ENCODE assay signal across 8 mouse cellular contexts in genomic region chr7:44501563-44502115, GRCm38 (mm10). TPM values are rescaled to one million over a fixed set of nuclear protein-coding genes. Genes with fewer than 3 reads are reported as not detected.
DNase-seq lines count a peak whose midpoint lies in the region; ATAC-seq lines count a peak whose summit lies in the region.

No protein-coding gene starts in this region.

- ATAC-seq in erythroblast, adult 5-6 weeks (replicated peaks; ENCODE audit: low FRiP score, poor library complexity, severe bottlenecking), result peak; percentile 66
- no peak for ATAC-seq in liver, embryonic 13.5 days (ENCODE audit: low read depth)
- ATAC-seq in neural tube, embryonic 11.5 days (ENCODE audit: insufficient read depth, low FRiP score, low TSS enrichment), result no peak

- 23% methylated on average over 5 of the region's 5 CpGs for WGBS in liver, embryonic 13.5 days (ENCODE audit: insufficient replicate concordance)
- WGBS in neural tube, embryonic 11.5 days, result 39% methylated on average over 5 of the region's 5 CpGs

- no peak overlapping the region for H3K27ac ChIP-seq in liver, embryonic 13.5 days
- H3K27ac ChIP-seq in neural tube, embryonic 11.5 days (ENCODE audit: low read depth, low read length), result no peak overlapping the region

- peaks cover 29% of the 10 kb centered on the region for H3K27me3 ChIP-seq in liver, embryonic 13.5 days
- H3K27me3 ChIP-seq in neural tube, embryonic 11.5 days (ENCODE audit: control insufficient read depth, insufficient read depth, low read length), result no peaks in the 10 kb centered on the region

- no peak overlapping the region for H3K9ac ChIP-seq in liver, embryonic 13.5 days
- no peak overlapping the region for H3K9ac ChIP-seq in neural tube, embryonic 11.5 days (ENCODE audit: low read length)

- no peak overlapping the region for H3K4me2 ChIP-seq in liver, embryonic 13.5 days
- no peak overlapping the region for H3K4me2 ChIP-seq in neural tube, embryonic 11.5 days (ENCODE audit: low read depth)

- H3K9me3 ChIP-seq in liver, embryonic 13.5 days (replicated peaks), result 0 out of 2 replicates have a peak, but pooled peaks cover 5% of the 10 kb centered on the region
- no peaks in the 10 kb centered on the region for H3K9me3 ChIP-seq in neural tube, embryonic 11.5 days (ENCODE audit: control insufficient read depth, low read length)

- H3K36me3 ChIP-seq in liver, embryonic 13.5 days, result no peaks in the 10 kb centered on the region
- H3K36me3 ChIP-seq in neural tube, embryonic 11.5 days (ENCODE audit: control insufficient read depth, insufficient read depth, low read length), result no peaks in the 10 kb centered on the region

- DNase-seq in ovary, postnatal 36 days (ENCODE audit: low spot score), result peak; percentile 45
- no peak for DNase-seq in ovary, adult 18-20 months (ENCODE audit: low spot score)
- DNase-seq in adrenal gland, postnatal 25 days, result peak; percentile 68
- peak; percentile 89 for DNase-seq in induced T-regulatory cell, adult 2 months (ENCODE audit: low read depth)
- peak; percentile 55 for DNase-seq in liver, embryonic 13.5 days
- DNase-seq in neural tube, embryonic 11.5 days (ENCODE audit: low spot score), result peak; percentile 73
- DNase-seq in thymus, postnatal 14 days, result peak; percentile 82

- H3K4me3 ChIP-seq in liver, embryonic 13.5 days (replicated peaks), result no peak overlapping the region
- no peak overlapping the region for H3K4me3 ChIP-seq in neural tube, embryonic 11.5 days (ENCODE audit: low read depth, low read length)

- H3K4me1 ChIP-seq in liver, embryonic 13.5 days (replicated peaks), result peaks cover 25% of the 10 kb centered on the region
- H3K4me1 ChIP-seq in neural tube, embryonic 11.5 days (ENCODE audit: control insufficient read depth, insufficient read depth, low read length), result no peaks in the 10 kb centered on the region; the same call in 1 of the 2 replicates

RNA-seq across cellular contexts. Expression of gene Fam71e1, which starts 5.3 kb away (rescaled TPM):
- total RNA-seq in adrenal gland, postnatal 25 days (2021), result 12.3 and 17.5 TPM in 2 replicates
- not detected in 2 replicates for total RNA-seq in erythroblast, adult 5-6 weeks (2015; ENCODE audit: low replicate concordance)
- not detected in 2 replicates for total RNA-seq in erythroblast, adult 5-6 weeks (2017; ENCODE audit: low replicate concordance)
- 1.3 and 1.5 TPM in 2 replicates for polyA plus RNA-seq in liver, embryonic 13.5 days (2015; fragmentation: Nextera tagmentation; extraction: Ambion mirVana)
- 12.3 and 13.3 TPM in 2 replicates for polyA plus RNA-seq in neural tube, embryonic 11.5 days (2014; fragmentation: Nextera tagmentation; extraction: Ambion mirVana)

RNA-seq across cellular contexts. Expression of gene Emc10, which starts 5.3 kb away (rescaled TPM):
- 83.9 and 97.6 TPM in 2 replicates for total RNA-seq in adrenal gland, postnatal 25 days (2021)
- 17.9 and 19.2 TPM in 2 replicates for total RNA-seq in erythroblast, adult 5-6 weeks (2015; ENCODE audit: low replicate concordance)
- total RNA-seq in erythroblast, adult 5-6 weeks (2017; ENCODE audit: low replicate concordance), result 12.4 and 13.4 TPM in 2 replicates
- 43.3 and 46.0 TPM in 2 replicates for polyA plus RNA-seq in liver, embryonic 13.5 days (2015; fragmentation: Nextera tagmentation; extraction: Ambion mirVana)
- 104 and 110 TPM in 2 replicates for polyA plus RNA-seq in neural tube, embryonic 11.5 days (2014; fragmentation: Nextera tagmentation; extraction: Ambion mirVana)

RNA-seq across cellular contexts. Expression of gene Mybpc2, which starts 22.8 kb away (rescaled TPM):
- total RNA-seq in adrenal gland, postnatal 25 days (2021), result not detected in 2 replicates
- total RNA-seq in erythroblast, adult 5-6 weeks (2015; ENCODE audit: low replicate concordance), result not detected in 2 replicates
- not detected in 2 replicates for total RNA-seq in erythroblast, adult 5-6 weeks (2017; ENCODE audit: low replicate concordance)
- not detected in 2 replicates for polyA plus RNA-seq in liver, embryonic 13.5 days (2015; fragmentation: Nextera tagmentation; extraction: Ambion mirVana)
- 0.07 TPM in 1 of 2 replicates, not detected in the other for polyA plus RNA-seq in neural tube, embryonic 11.5 days (2014; fragmentation: Nextera tagmentation; extraction: Ambion mirVana)

RNA-seq across cellular contexts. Expression of gene Spib, which starts 30.2 kb away (rescaled TPM):
- total RNA-seq in adrenal gland, postnatal 25 days (2021), result 0.43 TPM in 1 of 2 replicates, not detected in the other
- 1.7 and 1.9 TPM in 2 replicates for total RNA-seq in erythroblast, adult 5-6 weeks (2015; ENCODE audit: low replicate concordance)
- 1.9 and 2.6 TPM in 2 replicates for total RNA-seq in erythroblast, adult 5-6 weeks (2017; ENCODE audit: low replicate concordance)
- polyA plus RNA-seq in liver, embryonic 13.5 days (2015; fragmentation: Nextera tagmentation; extraction: Ambion mirVana), result 0.08 and 0.14 TPM in 2 replicates
- polyA plus RNA-seq in neural tube, embryonic 11.5 days (2014; fragmentation: Nextera tagmentation; extraction: Ambion mirVana), result not detected in 2 replicates

RNA-seq across cellular contexts. Expression of gene Josd2, which starts 33.9 kb away (rescaled TPM):
- 43.9 and 49.2 TPM in 2 replicates for total RNA-seq in adrenal gland, postnatal 25 days (2021)
- 6.7 and 43.7 TPM in 2 replicates for total RNA-seq in erythroblast, adult 5-6 weeks (2015; ENCODE audit: low replicate concordance)
- total RNA-seq in erythroblast, adult 5-6 weeks (2017; ENCODE audit: low replicate concordance), result 33.7 and 59.7 TPM in 2 replicates
- 170 and 176 TPM in 2 replicates for polyA plus RNA-seq in liver, embryonic 13.5 days (2015; fragmentation: Nextera tagmentation; extraction: Ambion mirVana)
- 60.0 and 66.2 TPM in 2 replicates for polyA plus RNA-seq in neural tube, embryonic 11.5 days (2014; fragmentation: Nextera tagmentation; extraction: Ambion mirVana)
